Mouse (Mus musculus) left cerebral cortex, postnatal 10 days (tissue): Measurements from ENCODE around the gene Krtap4-6. TPM values are rescaled to one million over a fixed set of nuclear protein-coding genes. Genes with fewer than 3 reads are reported as not detected.
"Not testable (repeated sequence)": the region's sequence is repeated elsewhere in the genome, so short reads cannot be mapped to it uniquely, and the experiment has no call there.

Source experiments
- DNase-seq, 2 experiments: peaks; one replicate each; pipeline ENCODE4 v3.0.0; 2021 to 2022; ENCODE audit warnings: low spot score in 2 of 2, mixed read lengths in 1 of 2; ENCODE audit errors: extremely low spot score in 1 of 2
- intact Hi-C: fragments of 180-260 bp; cut with DNase I; formaldehyde crosslinking; loops from one replicate; pipeline ENCODE4 v1.15.1; 2025
- total RNA-seq, 2 experiments: library from RNA; stranded (reverse); gene quantifications; 2 replicates each; pipeline ENCODE4 v1.2.3; 2021

The Krtap4-6 gene
- not detected for total RNA-seq

GRCm38 (mm10) chr11:99665860-99666259 lies at the start of gene Krtap4-6:
Gene Krtap4-6 (minus strand): TSS chr11:99665960.
- intact Hi-C loops: no loop called here
- no peak for DNase-seq

- intact Hi-C loops: loop anchor here (10.0 kb wide), 1 partner anchor 274 kb away; no protein-coding TSS in a partner anchor
- DNase-seq: no peak
These were observed 24.7 kb upstream of the Krtap4-6 start, which contains the start of gene Gm14190 for GRCm38 (mm10) chr11:99690463-99690862. Gene Gm14190 (minus strand): TSS chr11:99690740.

GRCm38 (mm10) chr11:99685235-99685634 lies 19.5 kb upstream of the Krtap4-6 start:
- intact Hi-C loops: loop anchor here (5.0 kb wide), 1 partner anchor 37 kb away; no protein-coding TSS in a partner anchor
- DNase-seq: not testable (repeated sequence)

GRCm38 (mm10) chr11:99683481-99683880 lies 17.7 kb upstream of the Krtap4-6 start:
- intact Hi-C loops: no loop called here
- DNase-seq: no peak

GRCm38 (mm10) chr11:99662802-99663201 lies 3.0 kb downstream of the Krtap4-6 start:
- DNase-seq: no peak
- intact Hi-C loops: no loop called here

GRCm38 (mm10) chr11:99659256-99659655 lies 6.5 kb downstream of the Krtap4-6 start:
- no peak for DNase-seq
- intact Hi-C loops: no loop called here

GRCm38 (mm10) chr11:99658467-99659010 lies 7.2 kb downstream of the Krtap4-6 start, which contains the start of gene Gm11563:
Gene Gm11563 (minus strand): TSS chr11:99658960.
- DNase-seq, intact Hi-C loops: not testable (repeated sequence)

GRCm38 (mm10) chr11:99657051-99657450 lies 8.7 kb downstream of the Krtap4-6 start:
- intact Hi-C loops: no loop called here
- DNase-seq: no peak

- intact Hi-C loops: no loop called here
- DNase-seq: no peak
These were observed 15.6 kb downstream of the Krtap4-6 start, which contains the start of gene Gm11555 for GRCm38 (mm10) chr11:99650136-99650535. Gene Gm11555 (minus strand): TSS chr11:99650236.

GRCm38 (mm10) chr11:99646444-99646843 lies 19.3 kb downstream of the Krtap4-6 start:
- intact Hi-C loops: no loop called here
- DNase-seq: no peak

- intact Hi-C loops: no loop called here
- DNase-seq: no peak
These were observed 21.4 kb downstream of the Krtap4-6 start for GRCm38 (mm10) chr11:99644351-99644750.

- intact Hi-C loops, DNase-seq: not testable (repeated sequence)
These were observed 22.1 kb downstream of the Krtap4-6 start, which contains the start of gene Krtap4-7 for GRCm38 (mm10) chr11:99643635-99644139. Gene Krtap4-7 (minus strand): TSS chr11:99644089.

- DNase-seq: no peak
- intact Hi-C loops: no loop called here
These were observed 24.8 kb downstream of the Krtap4-6 start for GRCm38 (mm10) chr11:99640926-99641325.

GRCm38 (mm10) chr11:99637086-99637485 lies 28.7 kb downstream of the Krtap4-6 start:
- intact Hi-C loops: no loop called here
- DNase-seq: peak in 1 of 2 experiments; percentile 63

GRCm38 (mm10) chr11:99634653-99635134 lies 31.1 kb downstream of the Krtap4-6 start, which contains the start of gene Krtap4-2:
Gene Krtap4-2 (minus strand): TSS chr11:99635084.
- intact Hi-C loops: no loop called here
- no peak for DNase-seq

- intact Hi-C loops: no loop called here
- DNase-seq: no peak
These were observed 32.5 kb downstream of the Krtap4-6 start for GRCm38 (mm10) chr11:99633293-99633692.

- no peak for DNase-seq
- intact Hi-C loops: no loop called here
These were observed 34.9 kb downstream of the Krtap4-6 start for GRCm38 (mm10) chr11:99630890-99631289.

GRCm38 (mm10) chr11:99628138-99628537 lies 37.6 kb downstream of the Krtap4-6 start, which contains the start of gene Krtap4-1:
Gene Krtap4-1 (minus strand): TSS chr11:99628238.
- intact Hi-C loops: no loop called here
- no peak for DNase-seq

- intact Hi-C loops: no loop called here
- DNase-seq: no peak
These were observed 45.4 kb downstream of the Krtap4-6 start, which contains the start of gene Gm11562 for GRCm38 (mm10) chr11:99620335-99620734. Gene Gm11562 (minus strand): TSS chr11:99620435.
